Mouse (Mus musculus) hindlimb bud, embryonic 11.5 days (tissue): ENCODE results near the gene Efr3b.

Experiments used
- DNase-seq: peaks from one replicate; pipeline ENCODE4 v3.0.0-alpha.2; 2012; ENCODE audit warnings: low read depth, low spot score; ENCODE audit errors: extremely low spot score

Efr3b gene

GRCm38 (mm10) chr12:4038061-4039041, at the start of gene Efr3b:
Efr3b (minus strand) TSS chr12:4038915.
- DNase-seq = peak; percentile 37

GRCm38 (mm10) chr12:4083441-4083840, 44.7 kb upstream of the Efr3b start:
- DNase-seq = no peak

GRCm38 (mm10) chr12:4082132-4083001, 43.7 kb upstream of the Efr3b start, which contains the start of gene Dnajc27:
Dnajc27 (plus strand) TSS chr12:4082583.
- DNase-seq = peak; percentile 89

- peak; percentile 77 for DNase-seq
Measured at GRCm38 (mm10) chr12:4080311-4080710, 41.6 kb upstream of the Efr3b start.

- DNase-seq = no peak
Measured at GRCm38 (mm10) chr12:4078069-4078468, 39.4 kb upstream of the Efr3b start.

- no peak for DNase-seq
Measured at GRCm38 (mm10) chr12:4076383-4076782, 37.7 kb upstream of the Efr3b start.

- no peak for DNase-seq
Measured at GRCm38 (mm10) chr12:4075407-4075806, 36.7 kb upstream of the Efr3b start.

- no peak for DNase-seq
Measured at GRCm38 (mm10) chr12:4071671-4072070, 33.0 kb upstream of the Efr3b start.

- no peak for DNase-seq
Measured at GRCm38 (mm10) chr12:4068551-4068950, 29.8 kb upstream of the Efr3b start.

- no peak for DNase-seq
Measured at GRCm38 (mm10) chr12:4066681-4067459, 28.2 kb upstream of the Efr3b start.

GRCm38 (mm10) chr12:4065944-4066343, 27.2 kb upstream of the Efr3b start:
- DNase-seq = no peak

GRCm38 (mm10) chr12:4065498-4065897, 26.8 kb upstream of the Efr3b start:
- no peak for DNase-seq

GRCm38 (mm10) chr12:4059683-4060082, 21.0 kb upstream of the Efr3b start:
- no peak for DNase-seq

GRCm38 (mm10) chr12:4058321-4058720, 19.6 kb upstream of the Efr3b start:
- DNase-seq = no peak

GRCm38 (mm10) chr12:4054845-4055244, 16.1 kb upstream of the Efr3b start:
- DNase-seq = no peak

GRCm38 (mm10) chr12:4053643-4054042, 14.9 kb upstream of the Efr3b start:
- no peak for DNase-seq

GRCm38 (mm10) chr12:4050861-4051425, 12.2 kb upstream of the Efr3b start:
- no peak for DNase-seq

- no peak for DNase-seq
Measured at GRCm38 (mm10) chr12:4048031-4048430, 9.3 kb upstream of the Efr3b start.

GRCm38 (mm10) chr12:4045992-4046391, 7.3 kb upstream of the Efr3b start:
- no peak for DNase-seq

- no peak for DNase-seq
Measured at GRCm38 (mm10) chr12:4042411-4042810, 3.7 kb upstream of the Efr3b start.
